Mouse (Mus musculus): ENCODE data around the gene Myod1.
A peak's percentile ranks its signal among the peaks of the same experiment; 100 is the strongest.

Gene Myod1

GRCm38 (mm10) chr7:46376172-46377007 lies at the start of gene Myod1:
Myod1 (plus strand) TSS chr7:46376474.
- DNase-seq, result no peak

- no peak for DNase-seq
These were observed 48.4 kb upstream of the Myod1 start for GRCm38 (mm10) chr7:46327896-46328295.

GRCm38 (mm10) chr7:46337397-46337796 lies 38.9 kb upstream of the Myod1 start:
- DNase-seq, result no peak

GRCm38 (mm10) chr7:46339818-46340217 lies 36.5 kb upstream of the Myod1 start:
- no peak for DNase-seq

- DNase-seq, result no peak
These were observed 36.0 kb upstream of the Myod1 start for GRCm38 (mm10) chr7:46340295-46340694.

GRCm38 (mm10) chr7:46341471-46341870 lies 34.8 kb upstream of the Myod1 start:
- DNase-seq, result no peak

GRCm38 (mm10) chr7:46347692-46348091 lies 28.6 kb upstream of the Myod1 start:
- no peak for DNase-seq

GRCm38 (mm10) chr7:46348813-46349212 lies 27.5 kb upstream of the Myod1 start:
- DNase-seq, result no peak

GRCm38 (mm10) chr7:46350119-46350702 lies 26.1 kb upstream of the Myod1 start:
- DNase-seq, result no peak

- DNase-seq, result no peak
These were observed 23.5 kb upstream of the Myod1 start for GRCm38 (mm10) chr7:46352748-46353147.

- DNase-seq, result no peak
These were observed 23.1 kb upstream of the Myod1 start for GRCm38 (mm10) chr7:46353216-46353615.

GRCm38 (mm10) chr7:46353875-46354274 lies 22.4 kb upstream of the Myod1 start:
- DNase-seq, result no peak

GRCm38 (mm10) chr7:46361776-46362175 lies 14.5 kb upstream of the Myod1 start:
- DNase-seq, result no peak

- DNase-seq, result no peak
These were observed 12.1 kb upstream of the Myod1 start for GRCm38 (mm10) chr7:46364154-46364553.

GRCm38 (mm10) chr7:46365810-46366209 lies 10.5 kb upstream of the Myod1 start:
- no peak for DNase-seq

GRCm38 (mm10) chr7:46371104-46371503 lies 5.2 kb upstream of the Myod1 start:
- no peak for DNase-seq

- no peak for DNase-seq
These were observed 703 bp downstream of the Myod1 start for GRCm38 (mm10) chr7:46377008-46377346.

GRCm38 (mm10) chr7:46378123-46378522 lies 1.8 kb downstream of the Myod1 start:
- no peak for DNase-seq

GRCm38 (mm10) chr7:46378983-46379382 lies 2.7 kb downstream of the Myod1 start:
- DNase-seq, result peak; percentile 51

GRCm38 (mm10) chr7:46380625-46381024 lies 4.4 kb downstream of the Myod1 start:
- no peak for DNase-seq

- DNase-seq, result no peak
These were observed 11.2 kb downstream of the Myod1 start for GRCm38 (mm10) chr7:46387430-46387829.

- peak; percentile 26 for DNase-seq
These were observed 13.3 kb downstream of the Myod1 start for GRCm38 (mm10) chr7:46389456-46390085.

GRCm38 (mm10) chr7:46390226-46390625 lies 14.0 kb downstream of the Myod1 start:
- DNase-seq, result no peak

- peak; percentile 19 for DNase-seq
These were observed 15.4 kb downstream of the Myod1 start for GRCm38 (mm10) chr7:46391701-46392100.
